Mouse (Mus musculus) limb, embryonic 14.5 days (tissue): ENCODE results near the gene Lzic. TPM values are rescaled to one million over a fixed set of nuclear protein-coding genes. Genes with fewer than 3 reads are reported as not detected.

Experiments
- ATAC-seq: fragments of 200-750 bp; cut with Nextera tagmentation; 2 replicates; pipeline ENCODE4 v1.8.0; 2017; ENCODE audit warnings: low read depth, moderate number of reproducible peaks, moderate TSS enrichment; ENCODE audit not compliant: low FRiP score
- DNase-seq: peaks from one replicate; pipeline ENCODE4 v3.0.0-alpha.2; 2015; ENCODE audit warnings: low spot score
- H3K27ac ChIP-seq: fragments of 300-500 bp; sonication (generic); replicated peaks from 2 replicates; pipeline ENCODE4 v1.5.1; 2014; ENCODE audit warnings: low read depth, mild to moderate bottlenecking, low read length, moderate library complexity, mixed read lengths
- H3K27me3 ChIP-seq: fragments of 300-500 bp; sonication (generic); 2 replicates; pipeline ENCODE4 v1.6.1; 2014; ENCODE audit warnings: low read length, mixed read lengths; ENCODE audit not compliant: control insufficient read depth, insufficient read depth
- H3K36me3 ChIP-seq: fragments of 300-500 bp; sonication (generic); 2 replicates; pipeline ENCODE4 v1.6.1; 2014; ENCODE audit warnings: mild to moderate bottlenecking, low read length, moderate library complexity, mixed read lengths; ENCODE audit not compliant: control insufficient read depth, insufficient read depth
- H3K4me1 ChIP-seq: fragments of 300-500 bp; sonication (generic); 2 replicates; pipeline ENCODE4 v1.6.1; 2014; ENCODE audit warnings: antibody characterized with exemption, low read length, mixed read lengths; ENCODE audit not compliant: control insufficient read depth, insufficient read depth
- H3K4me2 ChIP-seq: fragments of 300-500 bp; sonication (generic); replicated peaks from 2 replicates; pipeline ENCODE4 v1.6.1; 2014; ENCODE audit warnings: low read depth, mild to moderate bottlenecking, low read length, moderate library complexity; ENCODE audit not compliant: severe bottlenecking
- H3K4me3 ChIP-seq: fragments of 300-500 bp; sonication (generic); replicated peaks from 2 replicates; pipeline ENCODE4 v1.5.1; 2014; ENCODE audit warnings: low read length
- H3K9ac ChIP-seq: fragments of 300-500 bp; sonication (generic); 2 replicates; pipeline ENCODE4 v1.6.1; 2014; ENCODE audit warnings: mild to moderate bottlenecking, low read depth, low read length, moderate library complexity; ENCODE audit not compliant: severe bottlenecking
- H3K9me3 ChIP-seq: fragments of 300-500 bp; sonication (generic); 2 replicates; pipeline ENCODE4 v1.6.1; 2016; ENCODE audit warnings: low read length; ENCODE audit not compliant: control insufficient read depth
- POLR2A ChIP-seq: fragments of 200-500 bp; IDR thresholded peaks from 2 replicates; pipeline ENCODE4 v1.8.0; 2012; ENCODE audit warnings: inconsistent platforms, mild to moderate bottlenecking, moderate library complexity, borderline replicate concordance; ENCODE audit not compliant: insufficient read depth, insufficient read length; ENCODE audit errors: extremely low read depth
- WGBS: fragments of 180-500 bp; shearing (Covaris S2); extraction: QIAGEN DNeasy Blood & Tissue Kit; methylation state at CpG from one replicate; pipeline ENCODE4 v1.1.7; 2014; 5-methylcytosine and 5-hydroxymethylcytosine counted together
- microRNA-seq: library from miRNA; unstranded; fragments of <30 nt; microRNA quantifications from one replicate; pipeline ENCODE4, GENCODE M21; 2016
- polyA plus RNA-seq, 2 experiments: library from polyadenylated mRNA; depleted of rRNA in 1 of 2; stranded (reverse) in 1 of 2; unstranded in 1 of 2; fragments of >200 nt; fragmentation: Nextera tagmentation in 1 of 2; extraction: Ambion mirVana in 1 of 2; gene quantifications; 2 replicates each; pipeline versions ENCODE4 v1.2.1 to v1.2.3; 2012 to 2014

Lzic gene
- polyA plus RNA-seq, 2 experiments, result 36.1 to 54.0 TPM

GRCm38 (mm10) chr4:149542431-149542830 is 57.4 kb downstream of the Lzic start:
- H3K27ac ChIP-seq, result no peak overlapping the region

DNA sequence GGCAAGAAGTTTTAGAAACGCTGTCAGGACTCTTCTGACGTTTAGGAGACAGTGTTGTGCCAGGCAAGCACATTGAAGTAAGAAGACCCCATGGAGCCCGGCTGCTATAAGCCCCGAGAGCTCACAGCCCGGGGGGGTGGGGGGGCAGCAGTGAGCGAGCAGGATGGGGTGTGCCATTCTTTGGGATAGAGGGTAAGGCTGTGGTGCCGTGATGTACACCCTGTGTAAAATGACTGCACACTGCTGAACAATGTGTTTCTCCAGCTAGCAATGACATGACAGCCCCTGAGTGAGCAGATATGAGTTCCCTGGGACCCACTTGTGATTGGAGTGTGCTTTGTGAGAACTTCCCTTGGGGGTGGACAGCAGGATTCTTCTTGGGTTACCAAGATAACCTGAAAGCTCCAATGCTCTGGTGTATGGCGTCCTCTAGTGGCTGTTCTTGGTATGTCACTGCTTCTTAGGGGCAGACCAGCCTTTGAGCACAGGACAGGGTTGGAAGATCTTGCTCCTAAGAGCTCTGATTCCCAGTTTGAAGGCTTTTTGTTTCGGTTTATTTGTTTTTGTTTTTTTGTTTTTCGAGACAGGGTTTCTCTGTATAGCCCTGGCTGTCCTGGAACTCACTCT is 58.0 kb downstream of the Lzic start:
- Histone ChIP-seq H3K27me3 (no peaks in the 10 kb centered on the region), H3K4me3 (no peak overlapping the region), H3K4me2 (no peak overlapping the region), H3K4me1 (no peaks in the 10 kb centered on the region), H3K9ac (no peak overlapping the region), H3K36me3 (peaks cover 34% of the 10 kb centered on the region), H3K9me3 (no peaks in the 10 kb centered on the region), H3K27ac (no peak overlapping the region)
- TF ChIP-seq POLR2A, result no peak
- ATAC-seq (no peak), DNase-seq (peak; percentile 86)
- WGBS, result 54% methylated on average over 10 of the region's 10 CpGs

More at GRCm38 (mm10) chr4:149542431-149542830, 57.4 kb downstream of the Lzic start:
- no peak overlapping the region for H3K9ac ChIP-seq
- H3K27me3 ChIP-seq, result no peaks in the 10 kb centered on the region
- H3K4me2 ChIP-seq, result no peak overlapping the region
- no peak for ATAC-seq
- WGBS, result 81% methylated on average over 12 of the region's 12 CpGs
- H3K36me3 ChIP-seq, result peaks cover 29% of the 10 kb centered on the region
- no peak for TF ChIP-seq POLR2A
- H3K9me3 ChIP-seq, result no peaks in the 10 kb centered on the region
- no peak for DNase-seq
- H3K4me1 ChIP-seq, result no peaks in the 10 kb centered on the region
- no peak overlapping the region for H3K4me3 ChIP-seq

- no peak overlapping the region for H3K27ac ChIP-seq
- peaks cover 36% of the 10 kb centered on the region for H3K36me3 ChIP-seq
- no peak overlapping the region for H3K4me2 ChIP-seq
- H3K9ac ChIP-seq, result no peak overlapping the region
- 91% methylated on average over 8 of the region's 8 CpGs for WGBS
- no peaks in the 10 kb centered on the region for H3K27me3 ChIP-seq
- H3K4me1 ChIP-seq, result no peaks in the 10 kb centered on the region
- H3K9me3 ChIP-seq, result no peaks in the 10 kb centered on the region
- TF ChIP-seq POLR2A, result no peak
- no peak overlapping the region for H3K4me3 ChIP-seq
- peak; percentile 42; the same call in 1 of the 2 replicates for ATAC-seq
- DNase-seq, result no peak
Measured at GRCm38 (mm10) chr4:149544892-149545291, 59.9 kb downstream of the Lzic start.

Small RNA genes lying within 50 kb of the gene (microRNA-seq; reads per million reads assigned to microRNA genes)
- 0.69 reads per million for gene Mir5616

Other genes with a start within 250 kb of the Lzic start
- 35.0 and 41.6 TPM in 2 replicates for gene Kif1b, start 177.5 kb upstream of the Lzic start, polyA plus RNA-seq (2012; rRNA removed)
- 47.6 and 50.3 TPM in 2 replicates for gene Kif1b, start 177.5 kb upstream of the Lzic start, polyA plus RNA-seq (2014; fragmentation: Nextera tagmentation; extraction: Ambion mirVana)
- gene Ube4b, start 58.5 kb upstream of the Lzic start, polyA plus RNA-seq (2012; rRNA removed), result 82.1 and 95.0 TPM in 2 replicates
- 39.8 and 45.1 TPM in 2 replicates for gene Ube4b, start 58.5 kb upstream of the Lzic start, polyA plus RNA-seq (2014; fragmentation: Nextera tagmentation; extraction: Ambion mirVana)
- 0.11 TPM in 1 of 2 replicates, not detected in the other for gene Rbp7, start 30.3 kb upstream of the Lzic start, polyA plus RNA-seq (2012; rRNA removed)
- gene Rbp7, start 30.3 kb upstream of the Lzic start, polyA plus RNA-seq (2014; fragmentation: Nextera tagmentation; extraction: Ambion mirVana), result 0.89 and 1.4 TPM in 2 replicates
- not detected in 2 replicates for gene Tmem274, start 7.9 kb upstream of the Lzic start, polyA plus RNA-seq (2012; rRNA removed)
- 0.93 TPM in 1 of 2 replicates, not detected in the other for gene Tmem274, start 7.9 kb upstream of the Lzic start, polyA plus RNA-seq (2014; fragmentation: Nextera tagmentation; extraction: Ambion mirVana)
- 10.1 and 11.4 TPM in 2 replicates for gene Nmnat1, start within 50 bp of the Lzic start, polyA plus RNA-seq (2012; rRNA removed)
- gene Nmnat1, start within 50 bp of the Lzic start, polyA plus RNA-seq (2014; fragmentation: Nextera tagmentation; extraction: Ambion mirVana), result 9.1 and 10.6 TPM in 2 replicates
- 39.3 and 43.5 TPM in 2 replicates for gene Ctnnbip1, start 33.0 kb downstream of the Lzic start, polyA plus RNA-seq (2012; rRNA removed)
- 73.6 and 75.0 TPM in 2 replicates for gene Ctnnbip1, start 33.0 kb downstream of the Lzic start, polyA plus RNA-seq (2014; fragmentation: Nextera tagmentation; extraction: Ambion mirVana)
- gene Clstn1, start 101.2 kb downstream of the Lzic start, polyA plus RNA-seq (2012; rRNA removed), result 56.5 and 58.2 TPM in 2 replicates
- 51.2 and 61.1 TPM in 2 replicates for gene Clstn1, start 101.2 kb downstream of the Lzic start, polyA plus RNA-seq (2014; fragmentation: Nextera tagmentation; extraction: Ambion mirVana)
- gene Pik3cd, start 217.3 kb downstream of the Lzic start, polyA plus RNA-seq (2012; rRNA removed), result 5.7 and 6.1 TPM in 2 replicates
- 5.1 and 5.9 TPM in 2 replicates for gene Pik3cd, start 217.3 kb downstream of the Lzic start, polyA plus RNA-seq (2014; fragmentation: Nextera tagmentation; extraction: Ambion mirVana)